Mouse (Mus musculus): Measurements from ENCODE around the gene Dnah3. TPM values are rescaled to one million over a fixed set of nuclear protein-coding genes. Genes with fewer than 3 reads are reported as not detected.

Dnah3 gene
- polyA plus RNA-seq, 1 experiment: not detected

GRCm38 (mm10) chr7:119921054-119921453 is 174.0 kb downstream of the Dnah3 start:
- Histone ChIP-seq H3K27ac (ENCODE audit: insufficient read depth, low read depth, low read length) (peak overlapping the region; percentile 41; the same call in 1 of the 2 replicates), H3K4me3 (ENCODE audit: insufficient read depth, low read length) (no peak overlapping the region), H3K4me1 (ENCODE audit: control insufficient read depth, insufficient read depth, low read length) (peaks cover 18% of the 10 kb centered on the region)
- TF ChIP-seq CTCF (IDR thresholded peaks at IDR 0.05; ENCODE audit: low read depth, low read length) (no peak), POLR2A (IDR thresholded peaks at IDR 0.05; ENCODE audit: borderline replicate concordance, low read depth, low read length) (no peak)

- TF ChIP-seq CTCF (IDR thresholded peaks at IDR 0.05; ENCODE audit: low read depth, low read length) (no peak), POLR2A (IDR thresholded peaks at IDR 0.05; ENCODE audit: borderline replicate concordance, low read depth, low read length) (no peak)
- peak overlapping the region; percentile 41 for H3K27ac ChIP-seq (ENCODE audit: insufficient read depth, low read depth, low read length)
- H3K4me3 ChIP-seq (ENCODE audit: insufficient read depth, low read length): no peak overlapping the region
- H3K4me1 ChIP-seq (ENCODE audit: control insufficient read depth, insufficient read depth, low read length): peaks cover 18% of the 10 kb centered on the region
These were observed 174.6 kb downstream of the Dnah3 start for GRCm38 (mm10) chr7:119920457-119920856.

- Histone ChIP-seq H3K4me3 (ENCODE audit: insufficient read depth, low read length) (no peak overlapping the region), H3K27ac (ENCODE audit: insufficient read depth, low read depth, low read length) (no peak overlapping the region), H3K4me1 (ENCODE audit: control insufficient read depth, insufficient read depth, low read length) (peaks cover 6% of the 10 kb centered on the region)
- TF ChIP-seq POLR2A (IDR thresholded peaks at IDR 0.05; ENCODE audit: borderline replicate concordance, low read depth, low read length): no peak
- no peak for TF ChIP-seq CTCF (IDR thresholded peaks at IDR 0.05; ENCODE audit: low read depth, low read length)
These were observed 183.4 kb downstream of the Dnah3 start for GRCm38 (mm10) chr7:119911727-119912126.

DNA sequence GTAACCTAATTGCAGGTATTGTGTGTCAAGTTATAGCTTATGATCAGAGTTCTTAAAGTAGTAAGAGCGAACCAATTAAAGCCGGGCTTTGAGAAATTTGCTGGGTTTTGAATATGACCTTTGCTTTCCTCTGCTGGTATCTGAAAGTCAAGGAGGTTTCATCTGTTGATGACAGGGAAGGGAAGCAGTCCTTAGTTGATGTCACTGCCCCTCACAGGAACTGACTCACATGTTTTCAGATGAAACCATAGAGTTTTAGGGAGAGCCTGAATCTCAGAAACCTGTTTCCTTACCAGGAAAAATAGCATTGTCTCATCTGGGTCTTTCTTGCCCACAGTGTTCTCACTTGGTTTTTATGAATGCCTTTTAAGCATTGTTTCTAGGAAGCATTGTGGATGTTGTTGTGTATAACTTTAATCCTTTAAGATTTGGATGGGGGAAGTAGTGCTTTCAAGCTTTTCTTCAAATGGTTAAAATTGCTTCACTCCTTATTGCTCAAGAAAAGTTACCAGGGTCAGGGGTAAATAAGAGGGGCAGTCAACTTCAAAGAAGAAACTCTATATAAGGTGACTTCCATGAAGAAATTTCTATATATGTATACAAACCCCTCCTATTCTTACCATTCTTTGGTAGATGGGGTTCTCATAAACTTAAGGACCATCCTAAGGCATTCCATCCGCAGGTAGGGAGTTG is 188.4 kb downstream of the Dnah3 start:
- Histone ChIP-seq H3K27ac (ENCODE audit: insufficient read depth, low read depth, low read length) (peak overlapping the region; percentile 47; the same call in 1 of the 2 replicates), H3K4me1 (ENCODE audit: control insufficient read depth, insufficient read depth, low read length) (peaks cover 12% of the 10 kb centered on the region), H3K4me3 (ENCODE audit: insufficient read depth, low read length) (no peak overlapping the region)
- no peak for TF ChIP-seq POLR2A (IDR thresholded peaks at IDR 0.05; ENCODE audit: borderline replicate concordance, low read depth, low read length)
- TF ChIP-seq CTCF (IDR thresholded peaks at IDR 0.05; ENCODE audit: low read depth, low read length): no peak

- H3K4me3 ChIP-seq (ENCODE audit: insufficient read depth, low read length): no peak overlapping the region
- H3K4me1 ChIP-seq (ENCODE audit: control insufficient read depth, insufficient read depth, low read length): peaks cover 18% of the 10 kb centered on the region
- no peak for TF ChIP-seq CTCF (IDR thresholded peaks at IDR 0.05; ENCODE audit: low read depth, low read length)
- no peak for TF ChIP-seq POLR2A (IDR thresholded peaks at IDR 0.05; ENCODE audit: borderline replicate concordance, low read depth, low read length)
- 0 out of 2 replicates have a peak overlapping the region, but pooled peaks have one; percentile 9 for H3K27ac ChIP-seq (ENCODE audit: insufficient read depth, low read depth, low read length)
These were observed 195.6 kb downstream of the Dnah3 start for GRCm38 (mm10) chr7:119899386-119900057.

DNA sequence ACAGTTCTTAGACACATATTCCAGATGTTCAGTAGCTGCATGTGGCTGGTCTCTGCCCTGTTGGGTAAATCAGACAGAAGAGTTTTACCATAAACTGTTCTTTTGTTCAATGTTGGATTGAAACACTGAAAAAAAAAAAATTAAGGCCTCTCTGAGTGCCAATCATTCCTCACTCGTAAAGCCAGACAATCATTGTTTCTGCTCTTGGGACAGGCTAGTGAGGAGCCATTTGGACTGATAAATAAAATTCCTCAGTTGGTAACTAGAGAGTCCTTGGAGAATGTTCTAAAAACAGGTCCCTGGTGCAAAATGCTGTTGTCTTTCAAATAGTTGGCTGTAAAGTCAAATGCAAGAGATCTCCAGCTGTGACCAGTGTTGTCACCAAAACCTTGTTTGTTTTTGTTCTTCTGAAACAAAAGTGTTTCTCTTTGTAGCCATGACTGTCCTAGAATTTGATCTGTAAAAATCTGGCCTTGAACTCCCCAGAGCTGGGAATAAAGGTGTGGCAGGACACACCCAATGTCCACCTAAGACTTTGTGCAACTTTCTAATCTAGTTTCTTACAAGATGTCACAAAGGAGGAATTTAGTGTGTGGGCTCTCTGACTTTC is 196.7 kb downstream of the Dnah3 start:
- TF ChIP-seq POLR2A (IDR thresholded peaks at IDR 0.05; ENCODE audit: borderline replicate concordance, low read depth, low read length): no peak
- no peak for TF ChIP-seq CTCF (IDR thresholded peaks at IDR 0.05; ENCODE audit: low read depth, low read length)
- H3K27ac ChIP-seq (ENCODE audit: insufficient read depth, low read depth, low read length): no peak overlapping the region
- H3K4me3 ChIP-seq (ENCODE audit: insufficient read depth, low read length): no peak overlapping the region
- H3K4me1 ChIP-seq (ENCODE audit: control insufficient read depth, insufficient read depth, low read length): peaks cover 24% of the 10 kb centered on the region

DNA sequence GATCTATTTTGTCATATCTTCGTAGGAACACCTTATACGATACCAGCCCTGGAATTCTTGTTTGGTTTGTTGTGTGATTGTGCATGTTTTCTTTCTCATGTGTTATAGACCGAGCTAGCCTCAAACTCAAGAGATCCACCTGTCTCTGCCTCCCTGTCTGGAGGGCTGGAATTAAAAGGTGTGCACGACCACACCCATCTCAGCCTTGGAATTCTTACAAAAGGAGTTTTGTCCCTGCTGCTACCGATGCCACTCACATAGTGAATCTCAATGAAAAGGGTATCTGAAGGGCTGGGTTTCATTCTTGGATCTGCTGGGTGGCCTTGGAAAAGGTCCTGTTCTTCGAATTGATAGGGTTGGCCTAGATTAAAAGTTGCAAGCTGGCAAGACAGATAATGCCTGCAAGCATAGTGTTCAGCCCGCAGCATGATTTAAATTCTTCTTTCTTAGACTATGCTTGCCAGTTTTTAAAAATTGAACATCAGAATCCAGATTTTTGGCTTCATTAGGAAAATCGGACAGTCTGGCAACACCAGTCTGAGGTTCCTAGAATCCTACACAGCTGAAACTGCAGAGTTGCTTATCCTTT is 197.5 kb downstream of the Dnah3 start:
- TF ChIP-seq POLR2A (IDR thresholded peaks at IDR 0.05; ENCODE audit: borderline replicate concordance, low read depth, low read length) (no peak), CTCF (IDR thresholded peaks at IDR 0.05; ENCODE audit: low read depth, low read length) (no peak)
- H3K4me1 ChIP-seq (ENCODE audit: control insufficient read depth, insufficient read depth, low read length): peaks cover 26% of the 10 kb centered on the region
- no peak overlapping the region for H3K27ac ChIP-seq (ENCODE audit: insufficient read depth, low read depth, low read length)
- H3K4me3 ChIP-seq (ENCODE audit: insufficient read depth, low read length): no peak overlapping the region

DNA sequence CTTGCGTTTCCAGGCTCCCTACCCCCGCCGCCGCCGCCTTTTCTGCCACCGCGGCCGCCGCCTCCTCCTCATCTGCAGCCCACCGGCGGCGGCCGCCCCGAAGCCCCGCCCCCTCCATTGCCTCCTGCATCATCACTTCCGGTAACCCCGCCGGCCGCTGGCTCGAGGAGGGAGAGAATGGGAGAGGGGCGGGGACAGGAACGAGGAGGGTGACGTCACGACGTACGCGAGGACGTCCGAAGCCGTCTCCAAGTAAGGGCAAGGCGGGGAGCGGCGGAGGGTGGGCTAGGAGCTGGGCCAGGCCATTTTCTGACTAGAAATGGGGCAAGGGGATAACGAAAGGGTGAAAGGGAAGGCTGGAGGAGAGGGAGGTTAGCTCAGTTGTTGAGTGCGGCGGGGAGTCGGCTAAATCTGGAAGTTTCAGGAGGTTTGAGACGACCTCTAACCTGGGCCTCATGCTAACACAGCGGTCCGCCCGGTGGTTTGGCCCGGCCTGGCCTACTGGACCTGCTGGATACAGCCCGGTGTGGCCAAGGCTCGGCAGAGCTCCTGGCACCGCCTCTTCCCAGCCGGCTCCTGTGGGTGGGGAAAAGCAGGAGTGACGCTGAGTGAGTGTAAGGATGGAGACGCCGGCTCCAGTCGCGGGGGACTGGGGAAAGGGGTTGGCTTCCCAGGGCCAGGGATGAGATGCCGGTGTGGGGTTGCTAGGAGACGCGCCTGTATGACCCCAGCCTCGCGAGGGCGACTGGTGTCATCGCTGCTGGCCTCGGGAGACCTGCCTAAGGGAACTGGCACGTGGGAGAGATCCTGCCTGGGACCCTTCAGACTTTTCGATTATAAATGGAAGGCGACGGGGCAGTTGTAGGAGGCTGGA is 199.2 kb downstream of the Dnah3 start, which contains the start of the genes Lyrm1 and Dcun1d3:
Gene Lyrm1, plus strand, starts transcription at position 223 of the 874 bp plus-strand sequence.
Gene Dcun1d3, minus strand, starts transcription at position 660 of the 874 bp plus-strand sequence.
- Histone ChIP-seq H3K27ac (ENCODE audit: insufficient read depth, low read depth, low read length) (peak within 1 kb of the TSS; percentile 71), H3K4me3 (ENCODE audit: insufficient read depth, low read length) (peak within 1 kb of the TSS; percentile 73), H3K4me1 (ENCODE audit: control insufficient read depth, insufficient read depth, low read length) (peaks cover 30% of the 10 kb centered on the region)
- no peak for TF ChIP-seq CTCF (IDR thresholded peaks at IDR 0.05; ENCODE audit: low read depth, low read length)
